Mouse (Mus musculus): ENCODE measurements at regions not wholly inside any gene's neighbourhood (a gene's known extent, or its start where the extent isn't known, plus 50 kb on each side); places are given as distances from the start of the nearest gene placed in this dataset.
"Not testable (repeated sequence)": the region's sequence is repeated elsewhere in the genome, so short reads cannot be mapped to it uniquely, and the experiment has no call there.

DNA sequence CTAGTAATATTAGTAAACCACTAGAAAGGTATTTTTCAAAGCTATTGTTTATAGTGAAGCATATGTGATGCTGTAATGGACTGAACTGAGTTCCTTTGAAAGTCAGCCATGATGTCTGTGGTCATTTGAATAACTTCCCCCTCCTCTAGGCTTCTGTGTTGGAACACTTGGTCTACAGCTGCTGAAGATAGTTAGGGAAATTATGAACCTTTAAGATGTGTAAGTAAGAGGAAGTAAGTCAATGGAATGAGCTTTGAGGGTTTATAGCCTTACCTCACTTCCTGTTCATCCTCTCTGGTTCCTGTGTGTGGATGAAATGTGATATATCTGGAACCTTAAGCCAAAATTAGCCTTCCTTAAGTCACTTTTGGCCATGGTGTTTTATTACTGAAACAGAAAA, 145.7 kb upstream of the Tmem229a start:
- DNase-seq (ENCODE audit: low read depth, low spot score), result no peak

DNA sequence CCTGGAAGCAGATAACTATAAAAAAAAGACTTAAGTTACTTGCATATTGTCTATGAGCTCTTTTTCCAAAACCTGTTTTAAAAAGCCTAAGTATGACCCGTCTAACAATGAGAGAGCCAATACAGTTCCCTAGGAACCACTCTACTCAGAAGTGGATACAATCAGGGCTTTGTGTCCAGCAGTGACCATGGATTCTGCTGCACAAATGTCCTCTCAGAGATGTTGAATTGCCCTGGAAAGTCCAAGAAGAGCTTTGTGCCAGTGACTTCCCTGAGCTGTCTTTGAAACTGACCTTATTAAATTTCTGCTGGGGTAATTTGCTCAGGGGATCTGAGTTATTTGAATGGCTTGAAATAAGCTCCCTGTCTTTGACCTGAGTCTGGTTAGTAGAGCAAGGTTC, 131.1 kb upstream of the Tmem229a start:
- DNase-seq (ENCODE audit: low read depth, low spot score), result no peak

DNA sequence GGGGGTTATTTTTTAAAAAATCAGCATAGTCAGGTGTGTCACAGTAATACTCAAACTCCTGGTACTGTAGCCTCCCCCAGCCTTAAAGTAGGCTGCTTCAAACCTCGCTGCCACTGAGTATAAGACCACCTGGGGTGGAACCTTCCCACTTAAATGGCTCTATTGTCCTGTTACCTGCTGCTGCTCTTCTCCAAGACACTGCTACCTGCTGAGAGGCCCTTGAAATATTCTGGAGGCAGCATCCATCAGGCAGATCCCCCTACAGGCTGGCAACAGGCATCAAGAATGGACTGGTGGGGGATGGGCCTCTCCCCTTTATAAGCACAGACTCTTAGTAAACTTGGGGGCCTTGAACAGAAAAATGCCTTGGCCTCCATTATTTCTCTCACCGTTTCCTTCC, 129.8 kb upstream of the Tmem229a start:
- DNase-seq (ENCODE audit: low read depth, low spot score), result no peak

DNA sequence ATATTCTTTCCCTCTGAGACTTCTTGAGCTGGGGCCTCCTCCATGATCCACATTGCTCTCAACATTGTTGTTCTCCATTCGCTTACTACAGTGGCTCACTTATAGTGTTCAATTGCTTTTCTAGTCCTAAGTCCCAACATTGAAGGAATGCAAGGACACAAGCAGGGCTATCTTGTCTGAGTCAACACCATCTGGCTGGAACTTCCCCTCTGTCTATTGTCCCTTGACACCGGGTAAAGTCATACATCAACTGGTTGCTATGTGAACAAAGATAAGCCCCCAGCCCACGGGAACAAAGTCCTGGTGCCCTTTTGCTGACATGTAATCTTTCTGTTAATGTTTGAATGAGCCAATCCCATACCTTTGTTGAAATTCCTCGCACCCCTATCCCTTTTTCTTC, 129.2 kb upstream of the Tmem229a start:
- DNase-seq (ENCODE audit: low read depth, low spot score), result not testable (repeated sequence)

GRCm38 (mm10) chr6:25065913-25066312, 109.8 kb upstream of the Tmem229a start:
- DNase-seq (ENCODE audit: low read depth, low spot score), result no peak

GRCm38 (mm10) chr6:25032878-25033509, 76.9 kb upstream of the Tmem229a start:
- DNase-seq (ENCODE audit: low read depth, low spot score), result no peak

- DNase-seq (ENCODE audit: low read depth, low spot score), result no peak
These were observed 70.9 kb upstream of the Tmem229a start for GRCm38 (mm10) chr6:25026953-25027352.

GRCm38 (mm10) chr6:25020005-25020772, 64.1 kb upstream of the Tmem229a start:
- DNase-seq (ENCODE audit: low read depth, low spot score), result peak; percentile 20

DNA sequence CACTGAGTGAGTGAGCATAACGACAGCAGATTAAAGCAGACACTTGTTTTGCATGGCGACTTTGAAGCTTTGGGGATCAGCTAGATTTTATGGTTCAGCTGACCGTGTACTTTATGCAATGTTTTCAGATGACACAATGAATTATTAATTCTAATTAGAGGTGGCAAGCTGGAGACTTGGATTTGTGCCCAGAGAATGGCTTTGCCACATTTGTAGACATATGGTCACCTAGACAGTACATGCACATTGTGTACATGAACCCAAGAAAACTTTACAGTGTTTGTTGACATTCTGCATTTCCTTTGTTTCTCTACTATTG, 57.1 kb upstream of the Tmem229a start:
- DNase-seq (ENCODE audit: low read depth, low spot score), result no peak

- DNase-seq (ENCODE audit: low read depth, low spot score), result no peak
These were observed 56.5 kb upstream of the Tmem229a start for GRCm38 (mm10) chr6:25012376-25013287.

DNA sequence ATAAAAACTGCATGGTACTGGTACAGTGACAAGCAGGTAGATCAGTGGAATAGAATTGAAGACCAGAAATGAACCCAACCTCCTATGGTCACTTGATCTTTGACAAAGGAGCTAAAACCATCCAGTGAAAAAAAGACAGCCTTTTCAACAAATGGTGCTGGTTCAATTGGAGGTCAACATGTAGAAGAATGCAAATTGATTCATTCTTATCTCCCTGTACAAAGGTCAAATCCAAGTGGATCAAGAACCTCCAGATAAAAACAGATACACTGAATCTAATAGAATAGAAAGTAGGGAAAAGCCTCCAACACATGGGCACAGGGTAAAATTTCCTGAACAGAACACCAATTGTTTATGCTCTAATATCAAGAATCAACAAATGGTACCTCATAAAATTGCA, 52.8 kb upstream of the Tmem229a start:
- not testable (repeated sequence) for DNase-seq (ENCODE audit: low read depth, low spot score)

All from forelimb bud, embryonic 11.5 days (tissue).